Mouse (Mus musculus): ENCODE data around the gene Rpl19. TPM values are rescaled to one million over a fixed set of nuclear protein-coding genes. Genes with fewer than 3 reads are reported as not detected.

The Rpl19 gene
- polyA plus RNA-seq, 1 experiment, result 236 TPM

DNA sequence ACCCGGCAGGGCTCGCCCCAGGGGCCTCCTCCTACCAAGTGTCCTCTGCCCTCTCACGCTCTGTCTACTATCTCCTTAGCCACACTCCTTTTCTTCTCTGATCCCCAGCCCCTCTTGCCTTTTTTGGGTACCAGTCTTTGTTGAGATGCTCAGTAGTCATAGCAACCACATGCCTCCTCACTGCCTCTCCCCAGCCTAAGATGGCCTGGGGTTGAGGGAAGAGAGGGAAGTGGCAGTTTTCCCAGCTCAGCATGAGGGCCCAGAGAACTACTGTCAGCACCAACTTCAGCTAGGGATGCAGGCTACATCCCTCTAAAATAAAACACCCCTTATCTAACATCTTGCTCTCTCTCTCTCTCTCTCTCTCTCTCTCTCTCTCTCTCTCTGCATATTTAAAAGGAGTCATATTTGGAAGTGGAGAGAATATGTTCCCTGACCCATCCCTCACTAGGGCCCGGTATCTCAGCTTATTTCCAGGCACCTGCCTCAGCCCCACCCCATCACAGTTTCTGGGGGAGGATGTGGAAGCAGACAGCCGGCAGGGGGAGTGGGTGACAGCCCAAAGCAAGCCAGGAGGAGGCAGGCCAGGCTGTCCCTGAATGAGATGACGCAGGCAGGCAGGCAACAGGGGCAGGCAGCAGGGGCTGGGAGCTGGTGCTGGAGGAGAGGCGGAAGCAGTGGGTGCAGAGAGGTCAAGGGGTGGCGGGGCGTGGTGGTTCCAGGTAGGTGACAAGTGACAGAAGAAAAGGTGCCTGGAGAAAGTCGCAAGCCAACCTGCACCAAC, 7.5 kb upstream of the Rpl19 start:
- H3K36me3 ChIP-seq (ENCODE audit: control insufficient read depth, insufficient read depth, low read length), result no peaks in the 10 kb centered on the region
- TF ChIP-seq POLR2A (IDR thresholded peaks at IDR 0.05; ENCODE audit: control insufficient read depth, low read depth, low read length) (no peak), CTCF (IDR thresholded peaks at IDR 0.05; ENCODE audit: control insufficient read depth, insufficient read depth, insufficient replicate concordance, low read depth, low read length) (no peak)
- no peak overlapping the region for H3K4me3 ChIP-seq (ENCODE audit: control insufficient read depth, low read depth, low read length)
- H3K27me3 ChIP-seq (ENCODE audit: control insufficient read depth, insufficient read depth, low read length), result no peaks in the 10 kb centered on the region
- H3K4me1 ChIP-seq (ENCODE audit: control insufficient read depth, insufficient read depth, low read length), result peaks cover 12% of the 10 kb centered on the region
- no peak overlapping the region for H3K27ac ChIP-seq (ENCODE audit: control insufficient read depth, insufficient read depth, low read depth, low read length)

DNA sequence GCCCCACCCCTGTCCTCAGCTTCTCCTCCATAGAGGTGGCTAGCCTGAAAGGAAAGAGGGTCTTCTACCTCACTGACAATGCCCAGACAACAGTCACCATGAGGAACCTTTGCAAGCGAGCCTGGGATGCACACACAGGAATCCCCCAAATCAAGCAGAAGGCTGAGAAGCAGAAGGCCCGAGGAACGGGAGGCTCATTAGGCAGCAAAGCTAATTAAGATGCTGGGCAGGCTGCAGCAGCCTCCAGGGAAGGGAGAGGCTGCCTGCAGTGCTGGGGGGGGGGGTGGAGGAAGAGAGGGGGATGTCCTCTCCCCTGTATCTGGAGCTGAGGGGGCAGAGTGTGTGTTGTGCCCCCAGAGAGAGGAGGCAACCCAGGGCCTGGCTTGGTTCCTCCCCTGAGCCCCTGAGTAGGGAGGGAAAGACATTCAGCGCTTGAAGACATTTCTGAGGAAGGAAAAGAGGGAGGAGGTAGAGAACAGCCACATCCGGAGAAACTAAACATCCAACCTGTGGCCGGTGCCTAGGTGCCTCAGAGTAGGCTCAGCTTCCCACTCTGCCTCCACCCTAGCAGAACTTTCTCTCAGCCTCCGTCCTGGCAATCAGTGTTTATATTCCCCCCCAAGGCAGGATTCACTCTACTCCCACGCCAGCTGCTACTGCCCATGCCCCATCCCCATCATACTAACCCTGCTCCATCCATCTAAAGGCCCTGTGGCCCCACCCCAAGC, 6.5 kb upstream of the Rpl19 start:
- Histone ChIP-seq H3K4me3 (ENCODE audit: control insufficient read depth, low read depth, low read length) (peak overlapping the region; percentile 39; the same call in 1 of the 2 replicates), H3K36me3 (ENCODE audit: control insufficient read depth, insufficient read depth, low read length) (no peaks in the 10 kb centered on the region), H3K4me1 (ENCODE audit: control insufficient read depth, insufficient read depth, low read length) (peaks cover 12% of the 10 kb centered on the region), H3K27me3 (ENCODE audit: control insufficient read depth, insufficient read depth, low read length) (no peaks in the 10 kb centered on the region), H3K27ac (ENCODE audit: control insufficient read depth, insufficient read depth, low read depth, low read length) (no peak overlapping the region)
- TF ChIP-seq CTCF (IDR thresholded peaks at IDR 0.05; ENCODE audit: control insufficient read depth, insufficient read depth, insufficient replicate concordance, low read depth, low read length) (no peak), POLR2A (IDR thresholded peaks at IDR 0.05; ENCODE audit: control insufficient read depth, low read depth, low read length) (no peak)

DNA sequence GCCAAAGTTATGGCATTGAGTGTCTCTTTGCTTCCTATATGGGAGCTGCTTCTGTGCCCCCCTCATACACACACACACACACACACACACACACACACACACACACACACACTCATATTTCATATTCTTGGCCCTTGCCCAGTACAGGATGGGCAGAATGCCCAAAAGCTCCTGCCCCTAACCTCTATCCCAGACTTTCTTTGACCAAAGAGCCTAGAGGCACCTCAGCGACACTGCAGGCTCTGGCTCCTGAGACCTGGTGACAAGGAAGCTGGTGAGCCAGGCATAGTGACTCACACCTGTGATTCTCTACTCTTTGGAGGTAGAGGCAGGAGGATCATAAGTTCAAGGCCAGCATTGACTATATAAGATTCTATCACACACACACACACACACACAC, 5.8 kb upstream of the Rpl19 start:
- no peak for TF ChIP-seq POLR2A (IDR thresholded peaks at IDR 0.05; ENCODE audit: control insufficient read depth, low read depth, low read length)
- no peak for TF ChIP-seq CTCF (IDR thresholded peaks at IDR 0.05; ENCODE audit: control insufficient read depth, insufficient read depth, insufficient replicate concordance, low read depth, low read length)
- Histone ChIP-seq H3K27ac (ENCODE audit: control insufficient read depth, insufficient read depth, low read depth, low read length) (no peak overlapping the region), H3K36me3 (ENCODE audit: control insufficient read depth, insufficient read depth, low read length) (no peaks in the 10 kb centered on the region), H3K4me1 (ENCODE audit: control insufficient read depth, insufficient read depth, low read length) (peaks cover 13% of the 10 kb centered on the region), H3K27me3 (ENCODE audit: control insufficient read depth, insufficient read depth, low read length) (no peaks in the 10 kb centered on the region), H3K4me3 (ENCODE audit: control insufficient read depth, low read depth, low read length) (peak overlapping the region; percentile 39)

DNA sequence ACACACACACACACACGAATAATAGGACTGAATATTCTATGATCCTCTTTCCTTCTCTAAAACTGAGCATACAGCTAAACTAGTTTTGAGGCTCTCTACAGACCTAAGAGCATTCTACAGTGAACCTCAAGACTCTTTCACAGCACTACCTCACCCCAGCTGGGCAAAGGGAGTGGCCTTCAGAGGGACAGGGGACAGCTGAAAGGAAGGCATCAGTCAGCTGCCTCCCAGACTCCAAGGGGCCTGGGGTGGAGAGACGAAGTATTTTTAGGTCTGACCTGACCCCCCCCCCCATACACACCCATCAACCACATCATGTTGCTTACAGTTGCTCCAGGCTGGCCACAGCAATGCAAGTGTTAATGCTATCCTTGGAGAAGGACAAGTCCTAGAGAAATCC, 5.4 kb upstream of the Rpl19 start:
- peak overlapping the region; percentile 85 for H3K4me3 ChIP-seq (ENCODE audit: control insufficient read depth, low read depth, low read length)
- TF ChIP-seq CTCF (IDR thresholded peaks at IDR 0.05; ENCODE audit: control insufficient read depth, insufficient read depth, insufficient replicate concordance, low read depth, low read length), result no peak
- TF ChIP-seq POLR2A (IDR thresholded peaks at IDR 0.05; ENCODE audit: control insufficient read depth, low read depth, low read length), result no peak
- H3K4me1 ChIP-seq (ENCODE audit: control insufficient read depth, insufficient read depth, low read length), result peaks cover 17% of the 10 kb centered on the region

DNA sequence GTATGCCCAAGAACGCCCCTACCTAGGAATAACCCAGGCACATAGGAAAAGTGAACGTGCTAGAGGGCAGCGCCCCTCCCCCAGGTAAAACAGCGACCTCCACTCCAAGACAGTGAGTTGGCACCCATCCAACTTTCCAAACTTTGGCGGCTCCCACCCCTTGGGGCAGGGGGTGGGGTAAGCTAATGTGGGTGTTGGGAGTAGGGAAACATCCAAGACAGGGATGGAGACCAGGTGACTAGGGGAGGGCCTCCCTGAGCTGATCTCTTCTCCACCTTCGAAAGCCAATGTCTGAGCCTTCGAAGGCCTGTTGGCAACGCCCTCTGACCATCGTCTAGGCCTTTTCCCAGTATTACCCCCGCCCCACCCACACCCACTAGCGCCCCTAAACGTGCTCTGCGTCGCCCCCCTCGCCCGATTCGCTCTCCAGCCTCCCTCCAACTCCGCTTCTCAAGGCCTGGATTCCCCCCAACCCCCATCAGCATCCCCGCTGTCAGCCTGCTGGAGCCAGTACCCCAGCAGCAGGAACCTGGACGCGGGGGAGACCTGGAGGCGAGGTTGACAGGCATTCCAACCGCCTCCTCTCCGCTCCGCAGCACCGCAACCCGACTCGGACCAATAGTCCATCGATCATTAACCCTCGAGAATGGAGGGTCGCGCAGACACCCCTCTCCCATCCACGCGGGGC, 4.8 kb upstream of the Rpl19 start:
- Histone ChIP-seq H3K27ac (ENCODE audit: control insufficient read depth, insufficient read depth, low read depth, low read length) (peak overlapping the region; percentile 76), H3K36me3 (ENCODE audit: control insufficient read depth, insufficient read depth, low read length) (no peaks in the 10 kb centered on the region)

More for the DNA sequence above, 5.4 kb upstream of the Rpl19 start:
- no peak overlapping the region for H3K27ac ChIP-seq (ENCODE audit: control insufficient read depth, insufficient read depth, low read depth, low read length)
- H3K27me3 ChIP-seq (ENCODE audit: control insufficient read depth, insufficient read depth, low read length), result no peaks in the 10 kb centered on the region
- H3K36me3 ChIP-seq (ENCODE audit: control insufficient read depth, insufficient read depth, low read length), result no peaks in the 10 kb centered on the region

DNA sequence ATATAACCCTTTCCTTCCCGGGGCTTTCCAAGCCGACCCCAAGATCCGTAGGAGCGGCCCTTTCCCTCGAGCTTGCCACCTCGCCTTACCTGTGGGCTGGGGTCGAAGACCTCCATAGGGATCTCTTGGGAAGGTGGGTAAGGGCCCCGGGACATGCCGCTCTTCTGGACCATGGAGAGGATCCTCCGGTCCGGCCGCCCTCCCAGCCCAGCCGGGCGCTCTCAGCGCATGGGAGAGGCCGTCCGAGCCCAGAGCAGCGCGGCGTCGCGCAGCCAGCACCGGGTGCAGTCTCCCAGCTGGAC, 4.3 kb upstream of the Rpl19 start:
- H3K27me3 ChIP-seq (ENCODE audit: control insufficient read depth, insufficient read depth, low read length), result no peaks in the 10 kb centered on the region

More for the DNA sequence above, 4.8 kb upstream of the Rpl19 start:
- Histone ChIP-seq H3K4me1 (ENCODE audit: control insufficient read depth, insufficient read depth, low read length) (peaks cover 17% of the 10 kb centered on the region), H3K27me3 (ENCODE audit: control insufficient read depth, insufficient read depth, low read length) (no peaks in the 10 kb centered on the region), H3K4me3 (ENCODE audit: control insufficient read depth, low read depth, low read length) (peak overlapping the region; percentile 85)
- TF ChIP-seq CTCF (IDR thresholded peaks at IDR 0.05; ENCODE audit: control insufficient read depth, insufficient read depth, insufficient replicate concordance, low read depth, low read length) (no peak), POLR2A (IDR thresholded peaks at IDR 0.05; ENCODE audit: control insufficient read depth, low read depth, low read length) (no peak)

More for the DNA sequence above, 4.3 kb upstream of the Rpl19 start:
- Histone ChIP-seq H3K4me1 (ENCODE audit: control insufficient read depth, insufficient read depth, low read length) (peaks cover 17% of the 10 kb centered on the region), H3K4me3 (ENCODE audit: control insufficient read depth, low read depth, low read length) (peak overlapping the region; percentile 85), H3K27ac (ENCODE audit: control insufficient read depth, insufficient read depth, low read depth, low read length) (peak overlapping the region; percentile 76), H3K36me3 (ENCODE audit: control insufficient read depth, insufficient read depth, low read length) (no peaks in the 10 kb centered on the region)
- TF ChIP-seq POLR2A (IDR thresholded peaks at IDR 0.05; ENCODE audit: control insufficient read depth, low read depth, low read length) (no peak), CTCF (IDR thresholded peaks at IDR 0.05; ENCODE audit: control insufficient read depth, insufficient read depth, insufficient replicate concordance, low read depth, low read length) (no peak)

Data from testis, adult 2 months (tissue).